Mouse (Mus musculus): ENCODE results near the gene Kat5. TPM values are rescaled to one million over a fixed set of nuclear protein-coding genes. Genes with fewer than 3 reads are reported as not detected.
A peak's percentile ranks its signal among the peaks of the same experiment; 100 is the strongest.

The Kat5 gene
- polyA plus RNA-seq, 1 experiment, result 163 TPM

- DNase-seq (ENCODE audit: low read depth), result no peak
- no peak for TF ChIP-seq POLR2A (IDR thresholded peaks at IDR 0.05; ENCODE audit: borderline replicate concordance, extremely low read depth, insufficient read depth, insufficient read length, poor library complexity, severe bottlenecking)
- no peak for TF ChIP-seq CTCF (IDR thresholded peaks at IDR 0.05; ENCODE audit: borderline replicate concordance, extremely low read depth, insufficient read depth, insufficient read length)
These were observed 40.5 kb downstream of the Kat5 start for GRCm38 (mm10) chr19:5569521-5569920.

GRCm38 (mm10) chr19:5568470-5569140, 41.4 kb downstream of the Kat5 start:
- TF ChIP-seq CTCF (IDR thresholded peaks at IDR 0.05; ENCODE audit: borderline replicate concordance, extremely low read depth, insufficient read depth, insufficient read length) (peak; percentile 93), POLR2A (IDR thresholded peaks at IDR 0.05; ENCODE audit: borderline replicate concordance, extremely low read depth, insufficient read depth, insufficient read length, poor library complexity, severe bottlenecking) (no peak)
- peak; percentile 91 for DNase-seq (ENCODE audit: low read depth)

DNA sequence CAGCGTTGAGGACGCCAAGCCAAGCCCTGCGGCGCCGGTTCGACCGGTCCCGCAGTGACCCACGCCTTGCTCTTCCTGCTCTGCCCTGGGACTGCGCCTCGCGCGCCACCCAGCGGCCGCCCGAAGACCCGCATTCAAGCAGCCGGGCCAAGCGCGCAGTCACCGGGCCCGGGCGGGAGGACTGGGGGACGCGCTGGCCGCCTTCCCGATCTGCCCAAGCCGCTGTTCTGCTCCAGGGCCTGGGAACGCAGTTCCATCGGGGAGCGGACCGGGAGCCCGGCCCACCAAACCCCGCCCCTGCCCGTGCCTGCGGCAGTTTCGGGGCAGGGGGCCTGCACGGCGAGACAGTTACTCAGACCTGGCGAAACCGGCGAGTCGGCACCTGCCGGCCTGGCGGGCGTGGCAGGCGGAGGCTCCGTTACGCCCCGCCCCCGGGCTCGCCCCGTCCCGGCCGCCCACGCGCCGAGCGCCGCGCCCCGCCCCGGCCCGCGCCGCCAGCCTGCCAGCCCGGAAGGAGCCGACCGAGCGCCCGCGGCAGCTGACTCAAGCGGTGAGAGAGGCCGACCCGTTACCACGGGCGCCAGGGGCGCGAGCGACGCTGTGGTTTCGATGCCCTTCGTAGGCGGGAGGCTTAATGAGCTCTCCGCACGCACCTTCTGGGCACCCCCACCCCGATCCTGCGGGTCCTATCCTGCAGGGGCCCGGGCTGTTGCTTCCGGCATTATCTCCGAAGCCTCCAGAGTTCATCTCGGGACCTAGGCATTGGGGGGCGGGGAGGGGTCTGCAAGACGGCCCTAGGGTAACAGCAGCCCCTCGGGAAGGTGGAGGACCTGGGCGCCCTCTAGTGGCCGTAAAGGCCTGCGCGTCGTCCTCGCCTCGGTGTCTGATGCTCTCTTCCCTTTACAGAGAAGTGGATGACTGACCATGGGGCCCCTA, 42.2 kb downstream of the Kat5 start, which contains the start of gene Ap5b1:
Gene Ap5b1, plus strand, starts transcription at position 492 of the 936 bp plus-strand sequence.
- peak; percentile 92 for DNase-seq (ENCODE audit: low read depth)
- TF ChIP-seq POLR2A (IDR thresholded peaks at IDR 0.05; ENCODE audit: borderline replicate concordance, extremely low read depth, insufficient read depth, insufficient read length, poor library complexity, severe bottlenecking), result 0 out of 2 replicates have a peak, but pooled peaks have one; percentile 6
- TF ChIP-seq CTCF (IDR thresholded peaks at IDR 0.05; ENCODE audit: borderline replicate concordance, extremely low read depth, insufficient read depth, insufficient read length), result peak; percentile 97

DNA sequence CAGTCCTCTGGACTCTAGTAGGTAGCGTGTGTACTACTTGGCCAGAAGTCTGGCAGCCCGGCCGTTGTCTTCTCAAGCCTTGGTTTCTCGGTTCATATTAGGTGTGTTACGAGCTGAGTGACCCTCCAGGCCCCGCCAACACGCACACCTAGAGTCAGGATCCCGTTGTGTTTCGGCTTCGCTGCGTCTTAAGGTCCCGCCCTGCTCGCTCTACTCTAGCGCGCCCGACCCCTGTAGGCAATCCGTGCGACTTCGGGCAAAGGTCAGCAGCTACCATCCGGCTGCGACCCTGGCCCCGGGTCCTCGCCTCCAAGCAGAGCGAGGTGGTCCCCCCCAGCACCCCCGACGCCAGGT, 42.9 kb downstream of the Kat5 start:
- DNase-seq (ENCODE audit: low read depth), result no peak
- TF ChIP-seq POLR2A (IDR thresholded peaks at IDR 0.05; ENCODE audit: borderline replicate concordance, extremely low read depth, insufficient read depth, insufficient read length, poor library complexity, severe bottlenecking) (no peak), CTCF (IDR thresholded peaks at IDR 0.05; ENCODE audit: borderline replicate concordance, extremely low read depth, insufficient read depth, insufficient read length) (no peak)

DNA sequence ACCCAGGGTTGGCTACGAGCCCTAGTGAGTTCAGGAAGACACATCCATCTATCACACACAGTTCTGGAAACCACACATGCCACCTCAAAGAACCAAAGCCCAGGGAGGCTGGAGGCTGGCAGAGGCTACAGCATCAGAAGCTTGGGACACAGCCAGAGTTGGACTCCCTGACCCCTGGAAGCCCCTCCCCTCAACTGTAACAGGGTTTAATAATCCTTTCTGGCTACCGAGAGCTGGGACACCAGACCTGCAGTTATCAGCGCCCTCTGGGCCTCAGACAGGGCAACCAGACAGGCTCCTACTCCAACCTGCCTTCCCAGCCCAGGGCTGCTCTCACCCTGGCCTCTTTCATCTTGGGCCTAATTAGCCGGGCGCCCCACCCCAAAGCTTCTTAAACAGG, 43.7 kb downstream of the Kat5 start:
- DNase-seq (ENCODE audit: low read depth), result no peak
- TF ChIP-seq POLR2A (IDR thresholded peaks at IDR 0.05; ENCODE audit: borderline replicate concordance, extremely low read depth, insufficient read depth, insufficient read length, poor library complexity, severe bottlenecking), result no peak
- TF ChIP-seq CTCF (IDR thresholded peaks at IDR 0.05; ENCODE audit: borderline replicate concordance, extremely low read depth, insufficient read depth, insufficient read length), result no peak

DNA sequence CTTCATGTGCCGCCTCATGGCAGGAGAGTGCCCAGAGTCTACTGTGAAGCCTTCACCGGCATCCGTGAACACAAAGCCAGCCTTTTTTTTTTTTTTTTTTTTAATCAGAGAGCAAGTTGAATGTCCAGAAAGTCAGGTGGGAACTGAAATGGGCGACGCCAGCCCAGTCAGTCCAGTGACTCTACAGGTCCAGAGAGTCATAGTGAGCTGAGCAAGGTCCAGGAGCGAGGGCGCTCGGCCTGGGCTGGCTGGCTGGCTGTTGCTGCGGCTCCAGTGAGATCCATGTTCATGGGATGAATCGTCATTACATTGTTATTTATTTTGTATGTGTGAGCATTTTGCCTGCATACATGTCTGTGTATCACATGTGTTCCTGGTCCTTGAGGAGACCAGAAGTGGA, 47.3 kb downstream of the Kat5 start:
- no peak for DNase-seq (ENCODE audit: low read depth)
- TF ChIP-seq CTCF (IDR thresholded peaks at IDR 0.05; ENCODE audit: borderline replicate concordance, extremely low read depth, insufficient read depth, insufficient read length) (no peak), POLR2A (IDR thresholded peaks at IDR 0.05; ENCODE audit: borderline replicate concordance, extremely low read depth, insufficient read depth, insufficient read length, poor library complexity, severe bottlenecking) (no peak)

DNA sequence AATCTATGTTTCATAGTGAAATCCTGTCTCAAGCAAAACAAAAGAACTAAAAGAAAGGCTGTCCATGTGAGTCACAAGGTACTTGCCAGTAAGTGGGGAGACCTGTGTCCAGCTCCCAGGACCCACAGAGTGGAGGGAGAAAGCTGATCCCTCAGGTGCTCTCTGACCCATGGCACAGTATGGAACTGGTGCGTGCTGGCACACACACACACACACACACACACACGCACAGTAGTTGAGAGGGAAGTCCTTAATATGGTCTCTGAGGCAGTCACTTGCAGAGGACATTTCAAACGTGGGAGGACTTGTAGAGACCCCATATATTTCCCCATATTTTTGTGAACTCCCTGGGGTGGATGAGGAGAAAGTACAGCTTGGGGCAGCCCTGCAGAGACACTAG, 48.2 kb downstream of the Kat5 start:
- no peak for DNase-seq (ENCODE audit: low read depth)
- TF ChIP-seq POLR2A (IDR thresholded peaks at IDR 0.05; ENCODE audit: borderline replicate concordance, extremely low read depth, insufficient read depth, insufficient read length, poor library complexity, severe bottlenecking), result no peak

- no peak for DNase-seq (ENCODE audit: low read depth)
- TF ChIP-seq POLR2A (IDR thresholded peaks at IDR 0.05; ENCODE audit: borderline replicate concordance, extremely low read depth, insufficient read depth, insufficient read length, poor library complexity, severe bottlenecking) (no peak), CTCF (IDR thresholded peaks at IDR 0.05; ENCODE audit: borderline replicate concordance, extremely low read depth, insufficient read depth, insufficient read length) (no peak)
These were observed 48.7 kb downstream of the Kat5 start for GRCm38 (mm10) chr19:5561252-5561790.

- TF ChIP-seq CTCF (IDR thresholded peaks at IDR 0.05; ENCODE audit: borderline replicate concordance, extremely low read depth, insufficient read depth, insufficient read length) (no peak), POLR2A (IDR thresholded peaks at IDR 0.05; ENCODE audit: borderline replicate concordance, extremely low read depth, insufficient read depth, insufficient read length, poor library complexity, severe bottlenecking) (no peak)
These were observed 49.5 kb downstream of the Kat5 start, which contains the start of gene Ovol1 for GRCm38 (mm10) chr19:5560457-5561041. TSS of gene Ovol1 (minus strand) at chr19:5560646.

DNA sequence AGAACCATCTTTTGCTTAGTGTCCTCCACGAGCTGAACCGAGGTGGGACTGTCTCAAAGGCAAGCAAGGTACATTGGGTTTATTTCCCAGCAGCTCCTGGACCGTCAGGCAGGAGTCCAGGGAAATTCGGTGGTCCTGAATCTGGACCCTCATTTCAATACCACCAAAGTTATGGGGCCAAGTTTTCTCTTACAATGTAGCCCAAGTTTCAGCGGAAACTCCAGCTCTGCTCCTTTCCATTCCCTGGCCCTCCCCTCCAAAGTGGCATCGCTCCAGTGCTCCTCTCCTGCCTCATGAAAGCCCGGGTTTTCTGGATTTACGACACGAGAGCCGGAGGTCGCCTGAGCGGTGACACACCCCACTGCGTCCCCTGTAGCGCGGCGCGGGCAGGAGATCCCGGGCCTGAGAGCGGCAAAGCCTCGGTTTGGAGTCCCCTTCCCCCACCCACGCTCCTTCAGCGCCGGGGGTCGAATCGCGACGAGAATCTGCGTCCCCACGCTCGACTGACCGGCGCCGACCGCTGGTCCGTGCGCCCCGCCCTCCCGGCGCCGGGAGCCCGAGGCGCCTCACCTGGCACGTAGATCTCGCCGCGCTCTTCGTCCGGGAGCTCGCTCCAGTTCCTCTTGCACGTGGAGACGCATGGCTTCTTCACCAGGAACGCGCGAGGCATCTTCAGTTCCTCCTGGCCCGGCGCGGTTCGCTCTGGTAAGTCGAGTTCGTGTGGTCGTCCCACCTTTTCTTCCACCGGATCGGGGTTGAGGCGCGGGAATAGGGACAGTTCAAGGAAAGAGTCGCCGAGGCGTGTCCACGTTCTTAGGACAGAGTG, 50.2 kb downstream of the Kat5 start:
- TF ChIP-seq CTCF (IDR thresholded peaks at IDR 0.05; ENCODE audit: borderline replicate concordance, extremely low read depth, insufficient read depth, insufficient read length) (no peak), POLR2A (IDR thresholded peaks at IDR 0.05; ENCODE audit: borderline replicate concordance, extremely low read depth, insufficient read depth, insufficient read length, poor library complexity, severe bottlenecking) (no peak)
- peak; percentile 7 for DNase-seq (ENCODE audit: low read depth)

More at GRCm38 (mm10) chr19:5560457-5561041, 49.5 kb downstream of the Kat5 start, which contains the start of gene Ovol1:
- peak; percentile 7 for DNase-seq (ENCODE audit: low read depth)

Measured in brain, embryonic 14.5 days (tissue).